Mouse (Mus musculus) thymus, adult 2 months (tissue): Measurements from ENCODE around the gene Btbd2. TPM values are rescaled to one million over a fixed set of nuclear protein-coding genes. Genes with fewer than 3 reads are reported as not detected.
A peak's percentile ranks its signal among the peaks of the same experiment; 100 is the strongest.

ENCODE experiments used
- DNase-seq: peaks from one replicate; pipeline ENCODE4 v3.0.0; 2021
- H3K27ac ChIP-seq: fragments of 200-500 bp; 2 replicates; pipeline ENCODE4 v1.5.1; 2012; ENCODE audit warnings: low read length, control low read depth; ENCODE audit not compliant: control insufficient read depth, insufficient read depth
- H3K27me3 ChIP-seq: fragments of 200-500 bp; 2 replicates; pipeline ENCODE4 v1.6.1; 2012; ENCODE audit warnings: mild to moderate bottlenecking, low read length, moderate library complexity, mixed read lengths; ENCODE audit not compliant: control insufficient read depth, insufficient read depth
- H3K36me3 ChIP-seq: fragments of 200-500 bp; 2 replicates; pipeline ENCODE4 v1.6.1; 2012; ENCODE audit warnings: mild to moderate bottlenecking, low read length, moderate library complexity; ENCODE audit not compliant: control insufficient read depth, insufficient read depth
- H3K4me1 ChIP-seq: fragments of 200-500 bp; replicated peaks from 2 replicates; pipeline ENCODE4 v1.6.1; 2012; ENCODE audit warnings: low read length; ENCODE audit not compliant: control insufficient read depth, insufficient read depth
- H3K4me3 ChIP-seq: fragments of 200-500 bp; 2 replicates; pipeline ENCODE4 v1.5.1; 2012; ENCODE audit warnings: mild to moderate bottlenecking, low read length, control low read depth, moderate library complexity; ENCODE audit not compliant: control insufficient read depth, insufficient read depth
- CTCF ChIP-seq: fragments of 200-500 bp; IDR thresholded peaks from 2 replicates; pipeline ENCODE4 v1.5.1; 2012; ENCODE audit warnings: mild to moderate bottlenecking, control low read depth, low read length, moderate library complexity, borderline replicate concordance; ENCODE audit not compliant: control insufficient read depth, poor library complexity, insufficient read depth; ENCODE audit errors: extremely low read depth
- POLR2A ChIP-seq: fragments of 200-500 bp; IDR thresholded peaks from 2 replicates; pipeline ENCODE4 v1.6.1; 2012; ENCODE audit warnings: mild to moderate bottlenecking, low read length, control low read depth, moderate library complexity; ENCODE audit not compliant: control insufficient read depth, poor library complexity, insufficient read depth; ENCODE audit errors: extremely low read depth
- WGBS: fragments of 180-500 bp; shearing (Covaris S2); methylation state at CpG from one replicate; pipeline ENCODE4 v1.1.7; 2018; 5-methylcytosine and 5-hydroxymethylcytosine counted together
- polyA plus RNA-seq: library from polyadenylated mRNA; depleted of rRNA; stranded (reverse); fragments of >200 nt; gene quantifications from 2 replicates; pipeline ENCODE4 v1.2.3, GENCODE M21; 2012

Gene Btbd2
- polyA plus RNA-seq, 1 experiment, result 94.7 TPM

DNA sequence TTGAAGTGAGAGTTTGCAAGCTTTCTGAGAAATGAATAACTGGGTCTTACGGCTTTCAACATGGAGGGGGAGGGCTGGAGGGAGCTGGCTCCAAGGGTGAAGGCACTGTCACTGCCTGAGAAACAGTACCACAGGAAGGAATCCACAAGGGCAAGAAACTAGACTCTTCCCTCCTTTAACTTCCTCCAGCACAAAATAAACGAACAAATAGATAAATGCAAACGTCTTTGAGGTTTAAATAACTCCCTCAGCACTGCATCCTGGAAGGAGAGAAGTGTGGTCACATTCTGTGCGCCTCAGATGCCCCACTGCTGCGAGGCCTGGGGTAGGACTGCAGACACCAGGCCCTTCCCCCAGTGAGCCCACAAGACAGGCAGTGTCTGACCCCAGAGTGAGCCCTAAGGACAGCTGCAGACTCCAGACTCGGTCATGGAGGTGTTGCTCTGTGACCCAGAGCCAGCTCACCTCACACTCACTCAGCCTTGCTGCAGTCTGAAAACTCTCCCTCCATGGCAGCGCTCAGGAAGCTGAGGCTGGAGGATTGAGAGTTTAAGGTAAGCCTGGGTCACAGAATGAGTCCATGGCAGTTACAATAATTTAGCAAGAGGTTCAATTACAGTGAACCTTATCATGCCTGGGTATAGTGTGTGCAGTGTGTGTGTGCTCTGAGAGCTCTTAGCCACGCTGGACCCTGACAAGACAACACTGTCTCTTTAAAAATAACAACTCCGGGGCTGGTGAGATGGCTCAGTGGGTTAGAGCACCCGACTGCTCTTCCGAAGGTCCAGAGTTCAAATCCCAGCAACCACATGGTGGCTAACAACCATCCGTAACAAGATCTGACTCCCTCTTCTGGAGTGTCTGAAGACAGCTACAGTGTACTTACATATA, 39.9 kb upstream of the Btbd2 start:
- no peaks in the 10 kb centered on the region for H3K27me3 ChIP-seq
- H3K4me3 ChIP-seq, result peak overlapping the region; percentile 22
- H3K27ac ChIP-seq, result peak overlapping the region; percentile 95
- TF ChIP-seq POLR2A, result no peak
- TF ChIP-seq CTCF, result no peak
- WGBS, result 24% methylated on average over 12 of the region's 12 CpGs
- peaks cover 76% of the 10 kb centered on the region for H3K4me1 ChIP-seq
- DNase-seq, result peak; percentile 23
- no peaks in the 10 kb centered on the region for H3K36me3 ChIP-seq

DNA sequence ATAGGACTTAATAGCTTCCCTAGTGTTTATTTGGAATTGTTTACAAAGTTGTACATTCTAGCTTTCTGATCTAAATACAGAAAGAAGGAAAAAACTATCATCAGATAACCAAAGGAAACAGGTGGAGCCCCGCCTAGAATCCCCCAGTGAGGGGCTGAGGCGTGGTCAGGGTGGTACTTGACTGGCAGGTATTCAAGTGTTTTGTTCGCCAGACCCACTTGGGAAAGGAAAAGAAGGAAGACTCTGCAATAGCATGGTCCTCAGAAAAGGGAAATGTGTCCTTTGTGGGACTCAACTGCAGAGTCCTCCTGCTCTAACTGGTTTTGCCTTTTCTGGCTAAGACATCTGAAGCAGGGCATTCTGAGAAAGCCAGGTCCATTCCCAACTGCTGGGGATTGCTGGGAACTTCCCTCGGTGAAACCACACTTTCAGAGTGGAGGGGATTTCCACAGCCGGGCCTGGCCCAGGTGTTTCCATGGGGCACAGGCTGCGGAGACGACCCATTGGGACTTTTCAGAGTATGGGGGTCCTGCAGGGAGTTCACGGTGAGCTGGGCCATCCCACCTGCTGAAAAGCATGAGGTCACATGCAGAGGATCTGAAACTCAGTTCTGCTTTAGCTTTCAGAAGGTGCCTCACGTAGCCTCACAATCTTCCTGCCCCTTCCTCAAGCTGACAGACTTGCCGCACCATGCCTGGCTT, 39.1 kb upstream of the Btbd2 start:
- DNase-seq, result peak; percentile 54
- Histone ChIP-seq H3K27ac (peak overlapping the region; percentile 95), H3K4me3 (peak overlapping the region; percentile 22), H3K36me3 (peaks cover 4% of the 10 kb centered on the region), H3K4me1 (peaks cover 83% of the 10 kb centered on the region), H3K27me3 (no peaks in the 10 kb centered on the region)
- 2% methylated on average over 10 of the region's 10 CpGs for WGBS
- TF ChIP-seq POLR2A (no peak), CTCF (no peak)

DNA sequence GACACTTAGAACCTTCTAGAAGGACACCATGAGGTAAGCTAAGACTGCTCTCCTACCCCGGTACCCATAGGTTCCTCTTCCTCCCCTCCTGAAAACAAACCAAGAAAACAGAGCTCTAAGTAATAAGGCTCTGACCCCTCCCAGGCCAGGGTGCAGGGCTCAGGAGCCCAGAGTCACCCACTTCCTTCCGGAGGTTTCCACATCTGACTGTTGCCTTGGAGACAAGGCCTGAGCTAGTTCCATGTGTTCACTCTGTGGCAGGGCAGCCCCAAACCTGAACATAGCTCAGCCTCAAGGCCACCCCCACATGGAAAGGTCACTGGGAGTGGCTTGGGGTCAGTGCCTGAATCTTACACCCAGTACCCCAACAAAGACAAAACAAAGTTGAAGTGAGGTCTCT, 38.3 kb upstream of the Btbd2 start:
- peak overlapping the region; percentile 27 for H3K4me3 ChIP-seq
- TF ChIP-seq POLR2A, result peak; percentile 27; the same call in 1 of the 2 replicates
- TF ChIP-seq CTCF, result no peak
- H3K36me3 ChIP-seq, result peaks cover 11% of the 10 kb centered on the region
- H3K4me1 ChIP-seq, result peaks cover 82% of the 10 kb centered on the region
- no peaks in the 10 kb centered on the region for H3K27me3 ChIP-seq
- peak; percentile 87 for DNase-seq
- WGBS, result 0% methylated on average over 2 of the region's 2 CpGs
- H3K27ac ChIP-seq, result peak overlapping the region; percentile 95

DNA sequence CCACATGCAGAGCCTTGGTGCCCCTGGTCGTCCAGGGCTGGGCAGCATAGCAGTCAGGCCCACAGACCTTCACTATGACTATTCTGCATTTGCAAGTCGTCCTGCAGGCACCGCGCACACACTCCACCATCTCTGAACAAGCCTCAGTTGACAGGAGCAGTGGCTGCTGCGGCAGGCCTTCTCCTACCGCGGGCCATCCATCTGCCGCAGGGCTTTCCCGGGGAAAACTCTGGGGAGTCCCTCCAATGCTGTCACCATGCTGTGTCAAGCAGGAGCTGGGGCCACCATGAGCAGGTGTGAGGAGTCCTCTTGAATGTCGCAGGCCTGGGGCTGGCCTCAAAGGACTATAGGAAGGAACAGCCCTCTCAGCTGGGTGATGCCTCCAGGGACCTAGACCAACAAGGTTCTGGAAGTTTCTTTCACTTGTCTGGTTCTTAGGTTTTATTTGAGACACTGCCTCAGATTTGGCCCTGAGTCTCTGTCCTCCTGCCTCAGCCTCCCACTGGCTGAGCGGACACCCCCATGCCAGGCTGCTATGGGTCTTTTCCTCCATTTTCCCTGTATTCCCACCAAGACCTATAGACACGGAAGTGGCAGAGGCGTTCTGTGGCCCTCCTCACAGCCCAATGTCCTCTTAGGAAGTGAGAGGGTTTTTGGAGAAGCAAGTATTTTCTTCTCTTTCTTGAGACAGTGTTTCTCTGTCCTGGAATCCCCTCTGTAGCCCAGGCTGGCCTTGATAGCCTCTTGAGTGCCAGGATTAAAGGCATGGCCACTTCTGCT, 37.5 kb upstream of the Btbd2 start:
- DNase-seq, result no peak
- Histone ChIP-seq H3K4me1 (peaks cover 77% of the 10 kb centered on the region), H3K36me3 (peaks cover 20% of the 10 kb centered on the region), H3K27me3 (no peaks in the 10 kb centered on the region), H3K4me3 (0 out of 2 replicates have a peak overlapping the region, but pooled peaks have one; percentile 27), H3K27ac (peak overlapping the region; percentile 95)
- TF ChIP-seq POLR2A, result no peak
- TF ChIP-seq CTCF, result no peak
- WGBS, result 79% methylated on average over 13 of the region's 13 CpGs

DNA sequence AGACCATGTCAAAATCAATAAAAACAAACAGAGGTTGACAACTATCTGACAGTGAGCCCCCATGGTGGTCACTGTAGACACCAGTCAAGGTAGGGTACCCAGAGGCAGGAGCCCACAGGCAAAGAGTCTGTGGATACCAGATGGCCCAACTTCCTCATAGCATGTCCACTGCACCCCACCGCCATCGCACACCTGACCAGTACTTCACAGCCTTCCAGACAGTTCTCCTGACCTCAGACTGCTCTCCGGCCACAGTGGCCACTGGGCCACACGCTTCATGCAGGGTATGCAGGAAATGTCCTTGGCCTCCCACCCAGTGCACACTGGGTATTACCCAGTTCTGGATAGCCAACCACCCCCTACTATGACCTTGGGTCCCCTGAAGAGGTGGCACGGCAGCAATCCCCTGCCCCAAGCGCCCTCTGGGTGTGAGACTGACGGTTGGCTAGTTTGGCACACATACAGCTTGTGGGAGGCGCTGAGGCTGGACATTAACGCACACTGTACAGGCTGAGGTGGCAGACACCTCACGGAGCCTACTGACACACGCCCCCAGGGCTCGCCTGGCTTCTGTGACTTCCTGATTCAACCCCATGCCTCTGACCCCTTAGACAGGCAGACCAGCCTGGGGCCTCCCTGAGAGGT, 36.7 kb upstream of the Btbd2 start:
- no peaks in the 10 kb centered on the region for H3K27me3 ChIP-seq
- 77% methylated on average over 12 of the region's 12 CpGs for WGBS
- H3K27ac ChIP-seq, result peak overlapping the region; percentile 95
- no peak overlapping the region for H3K4me3 ChIP-seq
- DNase-seq, result no peak
- peaks cover 71% of the 10 kb centered on the region for H3K4me1 ChIP-seq
- TF ChIP-seq POLR2A, result no peak
- no peak for TF ChIP-seq CTCF
- peaks cover 27% of the 10 kb centered on the region for H3K36me3 ChIP-seq

DNA sequence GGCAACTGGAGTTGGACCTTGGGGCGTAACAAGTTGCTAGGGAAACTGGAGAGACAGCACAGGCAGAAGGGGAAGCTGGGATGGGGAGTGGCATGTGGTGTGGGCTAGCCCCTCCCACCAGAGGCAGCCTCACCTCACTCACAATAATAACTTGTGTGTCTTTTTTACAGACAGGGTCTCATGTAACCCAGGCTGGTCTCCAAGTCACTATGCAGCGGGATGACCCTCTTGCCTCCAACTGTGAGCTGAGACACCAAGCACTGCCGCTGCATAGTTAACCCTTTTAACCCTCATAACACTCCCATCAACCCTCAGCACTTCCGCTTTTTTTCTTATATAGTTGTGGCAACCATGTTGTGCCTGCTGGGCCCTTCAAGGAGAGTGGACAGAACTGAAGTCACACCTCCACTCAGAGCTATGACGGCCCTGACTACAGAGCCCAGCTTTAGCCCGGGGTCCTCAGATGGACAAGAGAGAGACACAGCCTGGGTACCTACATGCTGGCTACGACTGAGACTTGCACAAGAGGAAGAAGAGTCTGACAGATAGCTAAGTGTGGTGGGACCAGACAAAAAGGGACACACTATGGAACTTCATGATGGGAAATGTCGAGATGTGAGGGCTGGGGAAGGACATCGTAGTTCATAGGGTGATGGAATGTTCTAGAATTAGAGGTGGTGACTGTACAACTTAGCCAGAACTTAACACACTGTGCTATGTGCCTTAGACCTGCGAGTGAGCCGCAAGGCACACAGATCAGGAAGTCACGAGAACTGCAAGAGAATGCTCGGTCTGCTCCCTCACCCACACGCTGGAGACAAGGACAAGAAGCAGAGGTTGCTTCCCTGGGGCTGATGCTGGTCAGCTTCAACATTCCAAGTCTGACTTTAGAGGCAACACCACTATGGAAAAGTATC, 35.6 kb upstream of the Btbd2 start:
- TF ChIP-seq POLR2A (no peak), CTCF (no peak)
- Histone ChIP-seq H3K36me3 (peaks cover 30% of the 10 kb centered on the region), H3K4me3 (peak overlapping the region; percentile 26), H3K4me1 (peaks cover 60% of the 10 kb centered on the region), H3K27ac (peak overlapping the region; percentile 95), H3K27me3 (no peaks in the 10 kb centered on the region)
- peak; percentile 54 for DNase-seq
- WGBS, result 20% methylated on average over 14 of the region's 14 CpGs
